Mouse (Mus musculus) megakaryocyte, adult 5-6 weeks (primary cell): ENCODE results near the gene Retreg1. TPM values are rescaled to one million over a fixed set of nuclear protein-coding genes. Genes with fewer than 3 reads are reported as not detected.
"Not testable (repeated sequence)": the region's sequence is repeated elsewhere in the genome, so short reads cannot be mapped to it uniquely, and the experiment has no call there.

Experiments used
- ATAC-seq: 2 replicates; pipeline ENCODE4 v1.8.0; 2016; ENCODE audit warnings: mild to moderate bottlenecking, inconsistent platforms; ENCODE audit not compliant: poor library complexity, severe bottlenecking
- total RNA-seq, 2 experiments: library from RNA; stranded (forward) in 1 of 2; stranded (reverse) in 1 of 2; fragments of 153-499, 151-499 nt in 1 of 2; fragments of 221-1000, 200-1000 nt in 1 of 2; gene quantifications; 2 replicates each; pipeline versions ENCODE4 v1.2.3 to v1.2.4; 2015 to 2017

The Retreg1 gene
- total RNA-seq, 2 experiments from 2014 or later = 22.3 to 26.1 TPM

- ATAC-seq = 0 out of 2 replicates have a peak, but pooled peaks have one; percentile 3
Measured at GRCm38 (mm10) chr15:25984734-25985492, 141.9 kb downstream of the Retreg1 start.

DNA sequence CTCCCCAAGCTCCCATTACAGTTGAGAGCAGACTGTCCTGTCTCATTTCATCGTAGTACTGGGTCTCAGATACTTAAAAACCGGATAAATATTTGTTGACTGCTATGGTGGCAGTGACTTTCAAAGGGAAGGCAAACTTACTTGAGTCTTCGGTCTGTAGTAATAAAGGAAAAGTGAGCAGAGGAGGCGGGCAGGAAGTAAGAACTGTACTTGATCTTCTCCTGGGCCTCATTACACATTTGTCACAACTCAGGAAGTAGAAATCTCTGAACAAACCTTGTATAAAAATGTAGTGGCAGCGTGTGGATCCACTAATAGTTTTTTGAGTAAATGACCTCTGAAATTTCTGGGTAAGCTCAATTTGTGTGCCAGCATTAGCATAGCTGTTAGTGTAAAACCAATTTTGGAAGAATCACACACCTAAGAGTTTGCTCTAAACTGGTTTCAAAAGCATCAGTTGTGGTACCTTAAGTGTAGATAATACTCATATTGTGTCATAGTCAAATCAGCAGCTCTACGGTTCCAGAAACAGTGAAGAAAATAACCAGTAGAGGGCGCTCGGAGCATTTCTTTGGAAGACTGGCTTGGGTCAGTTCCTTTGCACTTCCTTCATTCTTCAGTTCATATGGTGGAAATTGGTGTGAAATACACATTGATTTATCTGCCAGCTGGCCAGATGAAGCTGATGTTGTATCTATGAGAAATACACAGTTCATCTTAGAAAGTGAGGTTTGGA, 150.2 kb downstream of the Retreg1 start:
- ATAC-seq = peak; percentile 86

DNA sequence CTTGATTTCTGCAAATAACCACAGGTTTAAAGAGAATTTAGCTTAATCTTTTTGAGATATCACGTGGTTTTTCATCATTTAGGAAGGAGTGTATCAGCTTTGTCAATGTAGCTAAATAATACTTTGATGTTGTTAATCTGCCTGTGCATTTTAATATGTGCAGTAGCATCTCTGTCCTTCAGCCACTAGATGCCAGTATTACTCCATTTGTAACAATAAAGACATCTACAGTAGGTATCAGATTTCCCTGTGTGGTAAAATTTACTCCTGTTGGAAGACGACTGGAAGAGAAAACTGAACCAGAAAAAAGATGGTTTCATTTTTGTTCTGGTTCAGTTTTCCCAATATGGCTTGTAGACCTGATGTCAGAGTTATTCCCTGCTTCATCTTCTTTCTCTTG, 152.5 kb downstream of the Retreg1 start:
- ATAC-seq = no peak

GRCm38 (mm10) chr15:25999545-25999944, 156.6 kb downstream of the Retreg1 start:
- not testable (repeated sequence) for ATAC-seq

DNA sequence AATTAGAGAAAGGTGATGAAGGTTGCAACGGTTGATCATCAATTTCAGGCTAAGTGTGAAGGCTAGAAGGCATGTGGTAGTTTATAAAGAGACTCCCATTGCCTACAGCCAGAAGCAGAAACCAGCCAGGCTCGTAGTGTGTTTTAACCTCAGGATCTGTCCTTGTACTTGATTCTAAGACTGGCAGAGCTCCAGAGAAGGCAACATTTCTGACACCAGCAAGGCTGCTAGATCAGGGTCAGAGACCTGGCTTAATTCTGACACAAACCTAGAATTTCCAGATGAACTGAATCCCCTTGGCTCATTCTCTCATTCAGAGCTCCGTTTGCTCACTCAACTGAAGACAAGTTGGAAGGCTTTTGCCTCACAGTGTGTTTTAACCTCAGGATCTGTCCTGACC, 165.6 kb downstream of the Retreg1 start:
- ATAC-seq = no peak

GRCm38 (mm10) chr15:26012891-26013290, 169.9 kb downstream of the Retreg1 start:
- ATAC-seq = no peak

GRCm38 (mm10) chr15:26015979-26016665, 173.1 kb downstream of the Retreg1 start:
- peak; percentile 47; the same call in 1 of the 2 replicates for ATAC-seq

GRCm38 (mm10) chr15:26021721-26022120, 178.7 kb downstream of the Retreg1 start:
- ATAC-seq = no peak

GRCm38 (mm10) chr15:26022636-26023035, 179.7 kb downstream of the Retreg1 start:
- ATAC-seq = no peak

Other genes starting within 250 kb of the Retreg1 start
- gene Myo10, start 220.7 kb upstream of the Retreg1 start, total RNA-seq (2015) = 0.91 and 0.93 TPM in 2 replicates
- gene Myo10, start 220.7 kb upstream of the Retreg1 start, total RNA-seq (2017) = 1.1 and 1.2 TPM in 2 replicates
- gene Zfp622, start 141.2 kb downstream of the Retreg1 start, total RNA-seq (2015) = 58.1 and 60.0 TPM in 2 replicates
- 78.3 and 91.7 TPM in 2 replicates for gene Zfp622, start 141.2 kb downstream of the Retreg1 start, total RNA-seq (2017)